Mouse (Mus musculus) frontal cortex, adult (tissue): ENCODE data around the gene Cldn9.

Source experiments
- ATAC-seq: cut with Nextera tagmentation; 2 replicates; pipeline ENCODE4 v1.9.2; 2017; ENCODE audit warnings: mild to moderate bottlenecking, moderate library complexity, mixed read lengths; ENCODE audit not compliant: low TSS enrichment

Gene Cldn9

GRCm38 (mm10) chr17:23680336-23680735, 3.5 kb downstream of the Cldn9 start:
- ATAC-seq, result no peak

GRCm38 (mm10) chr17:23679127-23679835, 4.5 kb downstream of the Cldn9 start, which contains the start of gene Cldn6:
TSS of gene Cldn6 (plus strand) at chr17:23679249.
- no peak for ATAC-seq

GRCm38 (mm10) chr17:23677236-23677679, 6.6 kb downstream of the Cldn9 start, which contains the start of gene Tnfrsf12a:
TSS of gene Tnfrsf12a (minus strand) at chr17:23677468.
- peak; percentile 38 for ATAC-seq

GRCm38 (mm10) chr17:23676473-23677031, 7.3 kb downstream of the Cldn9 start:
- ATAC-seq, result no peak

GRCm38 (mm10) chr17:23675564-23676281, 8.1 kb downstream of the Cldn9 start:
- ATAC-seq, result no peak

GRCm38 (mm10) chr17:23675127-23675526, 8.7 kb downstream of the Cldn9 start:
- no peak for ATAC-seq

GRCm38 (mm10) chr17:23674271-23674952, 9.4 kb downstream of the Cldn9 start:
- no peak for ATAC-seq

- peak; percentile 95 for ATAC-seq
These were observed 10.3 kb downstream of the Cldn9 start, which contains the start of the genes Hcfc1r1 and Thoc6 for GRCm38 (mm10) chr17:23673424-23674073. TSS of gene Hcfc1r1 (plus strand) at chr17:23673596. TSS of gene Thoc6 (minus strand) at chr17:23673882.

- no peak for ATAC-seq
These were observed 11.1 kb downstream of the Cldn9 start for GRCm38 (mm10) chr17:23672761-23673160.

GRCm38 (mm10) chr17:23671519-23671918, 12.3 kb downstream of the Cldn9 start:
- ATAC-seq, result no peak

GRCm38 (mm10) chr17:23670516-23671074, 13.2 kb downstream of the Cldn9 start:
- no peak for ATAC-seq

GRCm38 (mm10) chr17:23665511-23665910, 18.3 kb downstream of the Cldn9 start:
- ATAC-seq, result no peak

- ATAC-seq, result no peak
These were observed 19.2 kb downstream of the Cldn9 start for GRCm38 (mm10) chr17:23664556-23665021.

- ATAC-seq, result no peak
These were observed 22.3 kb downstream of the Cldn9 start for GRCm38 (mm10) chr17:23661526-23661925.

GRCm38 (mm10) chr17:23660876-23661200, 23.0 kb downstream of the Cldn9 start:
- ATAC-seq, result no peak

GRCm38 (mm10) chr17:23660117-23660875, 23.5 kb downstream of the Cldn9 start, which contains the start of gene Bicdl2:
TSS of gene Bicdl2 (plus strand) at chr17:23660506.
- no peak for ATAC-seq

GRCm38 (mm10) chr17:23658450-23658849, 25.4 kb downstream of the Cldn9 start:
- no peak for ATAC-seq

GRCm38 (mm10) chr17:23654410-23654809, 29.4 kb downstream of the Cldn9 start:
- ATAC-seq, result no peak

GRCm38 (mm10) chr17:23654001-23654400, 29.8 kb downstream of the Cldn9 start:
- ATAC-seq, result no peak

- ATAC-seq, result no peak
These were observed 30.5 kb downstream of the Cldn9 start for GRCm38 (mm10) chr17:23653324-23653723.
